Mouse (Mus musculus): ENCODE results near the gene Tlx2. TPM values are rescaled to one million over a fixed set of nuclear protein-coding genes. Genes with fewer than 3 reads are reported as not detected.

The Tlx2 gene
- polyA plus RNA-seq, 1 experiment: not detected

DNA sequence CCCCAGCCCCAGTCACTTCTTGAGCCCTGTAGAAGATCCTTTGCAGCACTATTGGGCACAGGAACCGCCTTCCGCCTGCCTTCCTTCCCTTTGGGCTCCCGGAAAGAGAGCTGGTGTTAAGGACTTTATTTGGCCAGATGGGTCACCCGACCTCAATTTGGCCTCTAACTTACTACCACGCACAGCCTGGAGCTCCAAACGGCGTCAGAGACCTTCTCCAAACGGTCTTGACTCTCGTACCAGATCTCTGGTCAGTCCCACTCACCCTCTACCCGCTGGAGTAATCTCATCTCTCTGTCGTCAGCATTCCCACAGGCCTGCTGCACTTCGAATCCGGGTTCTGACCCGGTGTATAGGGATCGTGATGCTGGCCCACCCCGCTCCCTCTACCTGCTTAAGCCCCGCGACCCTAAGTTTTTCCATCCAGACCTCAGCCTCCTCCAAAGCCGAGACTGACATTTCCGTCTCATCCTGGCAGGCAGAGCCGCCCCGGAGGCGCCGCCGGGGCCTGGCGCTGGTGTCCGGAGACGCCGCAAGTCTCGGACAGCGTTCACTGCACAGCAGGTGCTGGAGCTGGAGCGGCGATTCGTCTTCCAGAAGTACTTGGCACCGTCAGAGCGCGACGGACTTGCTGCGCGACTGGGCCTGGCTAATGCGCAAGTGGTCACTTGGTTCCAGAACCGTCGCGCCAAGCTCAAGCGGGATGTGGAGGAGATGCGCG is 17.3 kb upstream of the Tlx2 start:
- H3K4me1 ChIP-seq (ENCODE audit: control insufficient read depth, insufficient read depth, low read length): no peaks in the 10 kb centered on the region
- TF ChIP-seq POLR2A (IDR thresholded peaks at IDR 0.05; ENCODE audit: borderline replicate concordance, insufficient read depth, low read length) (no peak), CTCF (IDR thresholded peaks at IDR 0.05; ENCODE audit: borderline replicate concordance, insufficient read depth, low read depth, low read length) (no peak)
- DNase-seq: no peak
- H3K27ac ChIP-seq (ENCODE audit: insufficient read depth, low read length): no peak overlapping the region
- 2% methylated on average over 47 of the region's 47 CpGs for WGBS
- H3K27me3 ChIP-seq (ENCODE audit: control insufficient read depth, insufficient read depth, low read length): no peaks in the 10 kb centered on the region; the same call in 1 of the 2 replicates
- no peak overlapping the region for H3K4me3 ChIP-seq (replicated peaks; ENCODE audit: insufficient read depth, low read depth, low read length)

- Histone ChIP-seq H3K27ac (ENCODE audit: insufficient read depth, low read length) (no peak within 1 kb of the TSS), H3K27me3 (ENCODE audit: control insufficient read depth, insufficient read depth, low read length) (no peaks in the 10 kb centered on the region; the same call in 1 of the 2 replicates), H3K4me1 (ENCODE audit: control insufficient read depth, insufficient read depth, low read length) (no peaks in the 10 kb centered on the region), H3K4me3 (replicated peaks; ENCODE audit: insufficient read depth, low read depth, low read length) (no peak within 1 kb of the TSS)
- no peak for DNase-seq
- no peak for TF ChIP-seq CTCF (IDR thresholded peaks at IDR 0.05; ENCODE audit: borderline replicate concordance, insufficient read depth, low read depth, low read length)
- TF ChIP-seq POLR2A (IDR thresholded peaks at IDR 0.05; ENCODE audit: borderline replicate concordance, insufficient read depth, low read length): no peak
- WGBS: 3% methylated on average over 42 of the region's 42 CpGs
These were observed 16.3 kb upstream of the Tlx2 start, which contains the start of gene Lbx2 for GRCm38 (mm10) chr6:83086121-83087035. Gene Lbx2, plus strand, starts transcription at chr6:83086367.

GRCm38 (mm10) chr6:83084477-83084876 is 14.4 kb upstream of the Tlx2 start:
- Histone ChIP-seq H3K27ac (ENCODE audit: insufficient read depth, low read length) (no peak overlapping the region), H3K27me3 (ENCODE audit: control insufficient read depth, insufficient read depth, low read length) (no peaks in the 10 kb centered on the region; the same call in 1 of the 2 replicates), H3K4me1 (ENCODE audit: control insufficient read depth, insufficient read depth, low read length) (peaks cover 7% of the 10 kb centered on the region; the same call in 1 of the 2 replicates), H3K4me3 (replicated peaks; ENCODE audit: insufficient read depth, low read depth, low read length) (no peak overlapping the region)
- TF ChIP-seq CTCF (IDR thresholded peaks at IDR 0.05; ENCODE audit: borderline replicate concordance, insufficient read depth, low read depth, low read length) (no peak), POLR2A (IDR thresholded peaks at IDR 0.05; ENCODE audit: borderline replicate concordance, insufficient read depth, low read length) (no peak)
- 6% methylated on average over 6 of the region's 6 CpGs for WGBS
- DNase-seq: no peak

DNA sequence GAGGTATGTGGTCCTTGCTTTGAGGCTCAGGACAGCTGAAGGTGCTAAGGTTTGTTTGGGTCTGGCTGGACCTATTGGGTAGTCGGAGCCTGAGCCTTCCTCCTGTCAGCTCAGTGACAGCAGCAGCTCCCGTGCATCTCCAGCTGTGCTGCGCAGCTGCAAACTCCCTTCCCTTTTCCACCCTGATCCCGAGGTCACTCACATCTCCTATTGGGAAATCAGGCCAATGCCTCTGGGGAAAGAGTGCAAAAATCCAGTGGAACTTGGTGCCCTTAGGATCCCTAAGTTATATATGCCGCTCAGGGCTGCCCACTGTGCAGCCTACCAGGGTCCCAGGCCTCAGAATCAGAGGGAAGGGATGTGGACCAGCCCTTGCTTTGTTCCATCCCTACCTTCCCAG is 13.4 kb upstream of the Tlx2 start:
- Histone ChIP-seq H3K27me3 (ENCODE audit: control insufficient read depth, insufficient read depth, low read length) (no peaks in the 10 kb centered on the region; the same call in 1 of the 2 replicates), H3K4me1 (ENCODE audit: control insufficient read depth, insufficient read depth, low read length) (peaks cover 7% of the 10 kb centered on the region; the same call in 1 of the 2 replicates)

DNA sequence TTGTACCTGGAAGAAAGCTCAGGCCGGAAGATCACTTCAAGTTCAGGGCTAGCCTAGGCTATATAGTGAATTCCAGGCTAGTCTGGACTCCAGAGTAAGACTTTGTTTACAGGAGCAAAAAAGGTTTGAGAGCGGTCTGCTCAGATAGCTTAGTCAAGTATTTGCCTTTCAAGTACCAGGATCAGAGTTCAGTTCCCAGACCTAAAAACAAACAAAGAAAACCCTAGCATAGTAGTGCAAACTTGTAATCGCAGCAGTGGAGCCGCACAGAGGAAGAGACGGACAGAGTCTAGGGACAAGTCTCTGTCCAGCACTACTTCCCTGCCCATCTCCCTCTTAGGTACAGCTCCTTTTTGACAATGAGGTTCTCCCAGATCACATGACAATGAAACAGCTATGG is 10.1 kb upstream of the Tlx2 start:
- 92% methylated on average over 5 of the region's 5 CpGs for WGBS
- Histone ChIP-seq H3K4me3 (replicated peaks; ENCODE audit: insufficient read depth, low read depth, low read length) (no peak overlapping the region), H3K27me3 (ENCODE audit: control insufficient read depth, insufficient read depth, low read length) (no peaks in the 10 kb centered on the region; the same call in 1 of the 2 replicates), H3K27ac (ENCODE audit: insufficient read depth, low read length) (no peak overlapping the region), H3K4me1 (ENCODE audit: control insufficient read depth, insufficient read depth, low read length) (peaks cover 7% of the 10 kb centered on the region; the same call in 1 of the 2 replicates)
- DNase-seq: no peak
- TF ChIP-seq POLR2A (IDR thresholded peaks at IDR 0.05; ENCODE audit: borderline replicate concordance, insufficient read depth, low read length): no peak
- TF ChIP-seq CTCF (IDR thresholded peaks at IDR 0.05; ENCODE audit: borderline replicate concordance, insufficient read depth, low read depth, low read length): no peak

More for the DNA sequence above, 13.4 kb upstream of the Tlx2 start:
- Histone ChIP-seq H3K27ac (ENCODE audit: insufficient read depth, low read length) (no peak overlapping the region), H3K4me3 (replicated peaks; ENCODE audit: insufficient read depth, low read depth, low read length) (no peak overlapping the region)
- 11% methylated on average over 5 of the region's 5 CpGs for WGBS
- TF ChIP-seq CTCF (IDR thresholded peaks at IDR 0.05; ENCODE audit: borderline replicate concordance, insufficient read depth, low read depth, low read length) (no peak), POLR2A (IDR thresholded peaks at IDR 0.05; ENCODE audit: borderline replicate concordance, insufficient read depth, low read length) (no peak)
- no peak for DNase-seq

DNA sequence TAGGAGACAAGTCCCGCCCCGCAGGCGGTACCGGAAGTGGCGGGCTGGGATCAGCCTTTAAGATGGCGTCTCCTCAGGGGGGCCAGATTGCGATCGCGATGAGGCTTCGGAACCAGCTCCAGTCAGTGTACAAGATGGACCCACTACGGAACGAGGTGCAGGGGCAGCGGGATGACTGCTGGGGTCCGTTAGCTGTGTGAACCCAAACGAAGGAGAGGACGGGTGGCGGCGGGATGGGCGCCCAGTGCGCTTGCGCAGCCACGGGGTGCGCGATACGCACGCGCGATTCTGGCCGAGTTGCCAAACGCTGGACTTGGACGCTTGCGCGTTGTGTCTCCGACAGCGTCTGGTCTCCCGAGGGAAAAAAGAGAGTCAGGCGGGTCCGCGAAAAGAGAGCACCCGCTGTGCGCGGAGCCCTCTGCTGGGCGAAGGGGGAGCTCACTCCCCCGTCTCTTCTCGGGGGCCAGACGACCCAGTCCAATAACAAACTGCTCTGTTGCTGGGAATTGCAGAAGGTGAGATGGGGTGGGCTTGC is 8.3 kb upstream of the Tlx2 start:
- no peaks in the 10 kb centered on the region; the same call in 1 of the 2 replicates for H3K27me3 ChIP-seq (ENCODE audit: control insufficient read depth, insufficient read depth, low read length)
- no peak for TF ChIP-seq CTCF (IDR thresholded peaks at IDR 0.05; ENCODE audit: borderline replicate concordance, insufficient read depth, low read depth, low read length)
- peak; percentile 64; the same call in 1 of the 2 replicates for TF ChIP-seq POLR2A (IDR thresholded peaks at IDR 0.05; ENCODE audit: borderline replicate concordance, insufficient read depth, low read length)
- peak overlapping the region; percentile 83 for H3K27ac ChIP-seq (ENCODE audit: insufficient read depth, low read length)
- peak; percentile 98 to 100 for DNase-seq
- H3K4me3 ChIP-seq (replicated peaks; ENCODE audit: insufficient read depth, low read depth, low read length): peak overlapping the region; percentile 85
- WGBS: under 1% methylated on average over 46 of the region's 46 CpGs
- H3K4me1 ChIP-seq (ENCODE audit: control insufficient read depth, insufficient read depth, low read length): peaks cover 7% of the 10 kb centered on the region; the same call in 1 of the 2 replicates

GRCm38 (mm10) chr6:83077630-83078323 is 7.7 kb upstream of the Tlx2 start, which contains the start of gene Pcgf1:
Gene Pcgf1, plus strand, starts transcription at chr6:83077869.
- TF ChIP-seq POLR2A (IDR thresholded peaks at IDR 0.05; ENCODE audit: borderline replicate concordance, insufficient read depth, low read length): no peak
- no peak for TF ChIP-seq CTCF (IDR thresholded peaks at IDR 0.05; ENCODE audit: borderline replicate concordance, insufficient read depth, low read depth, low read length)

More at GRCm38 (mm10) chr6:83077630-83078323, 7.7 kb upstream of the Tlx2 start, which contains the start of gene Pcgf1:
- peaks cover 7% of the 10 kb centered on the region; the same call in 1 of the 2 replicates for H3K4me1 ChIP-seq (ENCODE audit: control insufficient read depth, insufficient read depth, low read length)
- peak in 1 of 2 experiments; percentile 67 for DNase-seq
- H3K4me3 ChIP-seq (replicated peaks; ENCODE audit: insufficient read depth, low read depth, low read length): peak within 1 kb of the TSS; percentile 85
- WGBS: under 1% methylated on average over 54 of the region's 54 CpGs
- H3K27ac ChIP-seq (ENCODE audit: insufficient read depth, low read length): peak within 1 kb of the TSS; percentile 83
- no peaks in the 10 kb centered on the region; the same call in 1 of the 2 replicates for H3K27me3 ChIP-seq (ENCODE audit: control insufficient read depth, insufficient read depth, low read length)
